Mouse (Mus musculus) retina, postnatal 7 days (tissue): ENCODE measurements around the gene Zfp697.
"Not testable (repeated sequence)": the region's sequence is repeated elsewhere in the genome, so short reads cannot be mapped to it uniquely, and the experiment has no call there.

Source experiments
- DNase-seq: peaks from one replicate; pipeline ENCODE4 v3.0.0-alpha.2; 2012; ENCODE audit warnings: low read depth, low spot score

Zfp697 gene

GRCm38 (mm10) chr3:98382246-98382939 lies at the start of gene Zfp697:
Zfp697 (plus strand) TSS chr3:98382461.
- DNase-seq = peak; percentile 41

DNA sequence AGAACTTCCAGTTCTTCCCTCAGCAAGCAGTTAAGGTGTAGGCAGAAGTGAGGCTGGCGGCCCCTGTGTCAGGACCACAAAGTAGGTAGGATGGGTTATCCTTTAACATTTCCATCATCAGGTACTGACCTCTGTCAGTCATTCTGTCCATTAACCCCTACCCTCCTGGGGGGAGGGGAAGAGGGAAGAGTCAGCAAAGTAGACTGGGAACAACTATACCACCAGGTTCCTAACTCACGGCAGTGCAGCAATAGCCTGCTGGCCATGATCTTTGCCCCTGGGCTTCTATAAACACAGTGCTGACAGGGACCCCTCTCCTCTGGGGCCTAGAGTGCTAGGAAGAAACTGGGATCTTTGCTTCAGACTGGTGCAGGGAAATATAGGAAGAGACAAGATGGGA lies 48.3 kb upstream of the Zfp697 start:
- no peak for DNase-seq

DNA sequence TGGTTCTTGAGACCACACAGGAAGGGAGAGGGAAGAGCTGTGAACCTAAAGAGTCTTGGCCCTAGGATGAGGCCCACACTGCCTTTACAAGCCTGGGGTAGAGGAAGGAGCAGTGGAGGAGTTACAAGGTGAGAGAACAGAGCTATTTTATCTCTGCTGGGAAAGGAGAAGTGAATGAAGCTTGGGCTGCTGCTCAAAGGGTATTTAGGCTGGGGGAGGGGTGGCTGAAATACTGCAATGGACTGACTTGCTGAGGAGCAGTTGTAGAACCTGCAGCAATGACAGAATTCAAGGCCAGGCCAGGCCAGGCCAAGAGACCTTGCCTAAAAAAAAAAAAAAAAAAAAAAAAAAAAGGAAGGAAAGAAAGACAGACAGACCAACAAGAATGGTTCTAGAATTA lies 46.9 kb upstream of the Zfp697 start:
- DNase-seq = no peak

- DNase-seq = no peak
Observed at GRCm38 (mm10) chr3:98335886-98336285, 46.4 kb upstream of the Zfp697 start.

DNA sequence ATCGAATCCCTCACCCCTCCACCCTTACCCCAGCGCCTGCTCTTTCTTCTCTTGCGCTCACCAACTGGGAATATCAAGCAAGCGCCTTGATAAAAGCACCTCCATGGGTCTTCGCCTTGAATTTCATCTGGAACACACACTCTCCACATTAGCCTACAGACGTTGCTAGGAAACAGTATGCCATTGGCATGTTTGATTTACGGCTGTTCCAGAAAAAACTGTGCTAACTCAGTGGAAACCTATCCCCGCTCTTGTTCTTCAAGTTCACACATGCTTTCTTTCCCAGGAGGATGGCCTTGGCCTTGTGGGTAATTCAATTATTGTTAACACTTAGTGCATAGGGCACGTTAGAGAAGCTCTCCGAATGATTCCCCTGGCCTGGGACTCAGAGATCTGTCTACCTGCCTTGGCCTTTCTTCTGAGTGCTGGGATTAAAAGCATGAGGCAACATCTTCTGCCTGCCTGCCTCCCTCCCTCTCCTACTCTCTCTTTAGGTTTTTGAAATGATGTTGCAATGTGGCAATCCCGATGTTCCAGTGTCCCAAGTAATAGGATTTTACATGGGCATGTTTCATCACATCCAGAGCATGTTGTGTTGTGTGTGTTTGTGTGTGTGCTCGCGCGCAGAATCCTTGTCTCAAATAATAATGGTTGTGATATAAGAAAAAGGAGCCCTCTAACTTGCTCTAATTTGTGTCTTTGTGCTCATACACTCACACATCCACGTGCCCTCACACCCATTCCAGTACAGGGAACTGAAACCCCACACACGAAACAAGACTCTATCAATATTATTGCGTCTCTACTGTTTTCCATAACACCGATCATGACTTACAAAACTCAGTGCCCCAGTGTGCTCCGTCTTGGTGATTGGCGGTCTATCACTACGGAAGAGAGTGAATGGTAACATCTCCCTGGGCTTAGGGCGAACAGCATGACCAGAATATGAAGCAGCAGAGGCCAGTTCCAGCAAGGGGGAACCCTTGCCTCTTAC lies 45.3 kb upstream of the Zfp697 start:
- DNase-seq = no peak

GRCm38 (mm10) chr3:98338584-98339041 lies 43.6 kb upstream of the Zfp697 start:
- no peak for DNase-seq

DNA sequence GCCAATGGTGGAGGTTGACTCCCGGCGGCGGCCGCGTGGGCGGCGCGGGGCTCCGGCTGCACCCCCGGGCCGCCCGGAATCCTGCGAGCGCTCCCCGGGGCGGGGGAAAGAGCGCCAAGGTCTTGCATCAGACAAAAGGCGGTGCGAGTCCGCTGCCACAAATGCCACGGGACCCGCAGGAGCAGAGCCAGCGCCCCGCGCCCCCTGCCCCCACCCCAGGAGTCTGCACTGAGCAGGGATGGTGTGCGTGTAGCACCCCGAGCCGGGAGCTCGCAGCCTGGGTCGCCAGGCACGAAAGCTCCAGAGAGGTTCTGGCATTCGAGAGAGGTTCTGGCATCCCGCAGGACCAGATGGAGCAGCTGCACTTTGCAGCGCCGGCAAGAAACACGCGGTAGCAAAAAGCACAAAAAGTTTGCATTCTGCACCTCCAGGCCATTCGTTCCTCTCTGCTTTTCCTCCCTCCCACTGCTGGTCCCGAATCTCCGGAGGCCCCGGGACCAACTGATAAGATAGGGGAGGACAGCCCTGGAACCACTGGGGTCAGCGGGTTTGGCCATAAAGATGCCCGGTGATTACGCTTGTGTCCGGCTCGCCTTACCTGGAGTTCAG lies 43.1 kb upstream of the Zfp697 start:
- no peak for DNase-seq

- DNase-seq = not testable (repeated sequence)
Observed at GRCm38 (mm10) chr3:98339706-98340109, 42.6 kb upstream of the Zfp697 start, which contains the start of gene Phgdh. Phgdh (minus strand) TSS chr3:98339990.

DNA sequence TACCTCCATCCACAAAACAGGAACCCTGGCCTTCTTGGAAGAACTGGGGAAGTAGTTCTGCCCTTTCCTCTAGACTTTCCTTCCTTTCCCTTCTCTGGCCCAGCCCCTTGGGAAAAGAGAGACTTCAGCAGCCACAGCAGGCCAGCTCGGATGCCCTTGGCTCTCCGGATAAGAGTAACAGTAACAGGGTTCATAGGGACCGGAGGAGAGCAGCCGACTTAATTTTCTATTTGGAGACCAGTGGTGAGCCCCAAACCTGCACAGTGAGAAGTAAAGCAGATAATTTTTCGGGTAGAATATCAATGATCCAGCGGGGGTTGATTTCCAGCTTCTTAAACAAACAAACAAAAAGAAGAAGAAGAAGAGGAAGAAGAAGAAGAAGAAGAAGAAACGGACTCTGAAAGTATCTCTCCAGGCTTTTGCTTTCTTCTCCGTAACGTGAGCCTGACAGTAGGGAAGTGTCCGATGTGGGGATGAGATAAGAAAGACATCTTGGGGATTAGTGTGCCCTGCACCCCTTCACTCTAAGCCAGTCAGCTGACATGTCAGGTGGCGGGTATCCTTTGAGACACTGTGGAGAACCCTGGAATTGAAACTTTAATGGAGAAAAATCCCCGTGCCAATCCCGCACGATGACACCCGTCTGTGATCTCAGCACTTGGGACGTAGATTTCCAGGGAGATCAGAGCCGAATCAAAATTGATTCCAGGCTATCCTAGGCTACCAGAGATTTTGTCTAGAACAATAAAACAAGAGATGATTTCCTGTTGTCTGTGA lies 41.3 kb upstream of the Zfp697 start:
- DNase-seq = no peak

DNA sequence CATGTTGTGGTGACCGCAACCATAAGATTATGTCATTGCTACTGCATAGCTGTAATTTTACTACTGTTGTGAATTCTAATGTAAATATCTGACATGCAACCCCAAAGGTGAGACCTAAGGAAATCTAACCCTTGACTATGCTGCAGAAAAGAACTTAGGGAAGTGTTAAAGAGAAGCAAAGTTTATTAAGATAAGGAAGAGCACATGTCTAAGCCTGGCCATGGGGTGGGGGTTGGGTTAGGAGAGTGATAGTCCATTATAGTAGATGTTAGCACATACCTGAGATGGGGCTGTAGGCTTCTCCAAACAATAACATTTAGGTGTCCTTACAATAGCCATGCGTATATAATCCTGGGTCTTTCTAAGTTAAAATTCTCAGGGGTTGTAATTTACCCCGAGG lies 39.0 kb upstream of the Zfp697 start:
- no peak for DNase-seq

GRCm38 (mm10) chr3:98348106-98348505 lies 34.2 kb upstream of the Zfp697 start:
- DNase-seq = no peak

DNA sequence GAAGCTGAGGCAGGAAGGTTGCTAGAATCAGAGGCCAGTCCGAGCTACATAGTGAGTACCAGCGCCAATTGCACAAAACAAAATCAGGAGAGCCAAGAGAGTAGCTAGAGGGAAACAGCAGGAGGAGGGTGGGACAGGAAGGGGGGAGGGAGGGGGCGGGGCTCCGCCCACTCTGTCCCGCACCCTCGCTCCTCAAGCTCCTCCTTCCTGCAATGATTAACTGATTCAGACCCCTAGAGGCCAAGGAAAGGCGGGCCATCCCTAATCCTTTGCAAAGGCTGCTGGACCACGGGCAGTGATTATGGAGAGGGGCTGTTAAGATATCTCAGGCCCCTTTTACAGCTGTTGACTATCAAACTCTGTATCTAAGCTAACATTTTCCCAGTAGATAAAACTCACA lies 33.6 kb upstream of the Zfp697 start:
- no peak for DNase-seq

DNA sequence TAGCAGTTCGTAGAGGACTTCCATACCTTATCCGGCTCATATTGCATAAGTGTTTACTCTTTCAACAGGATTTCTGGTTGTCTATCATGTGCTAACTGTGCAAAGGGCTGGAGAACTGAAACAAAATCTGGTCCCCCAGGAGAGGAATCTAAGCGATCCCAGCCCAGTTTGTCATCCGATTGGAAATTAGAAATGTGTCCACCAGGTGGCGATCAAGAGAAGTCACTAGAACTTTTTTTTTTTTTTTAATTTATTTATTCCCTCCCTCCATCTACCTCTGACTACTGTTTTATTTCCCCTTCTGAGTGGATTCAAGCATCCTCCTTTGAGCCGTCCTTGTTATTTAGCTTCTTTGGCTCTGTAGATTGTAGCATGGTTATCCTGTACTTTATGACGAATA lies 28.4 kb upstream of the Zfp697 start:
- peak; percentile 58 for DNase-seq

DNA sequence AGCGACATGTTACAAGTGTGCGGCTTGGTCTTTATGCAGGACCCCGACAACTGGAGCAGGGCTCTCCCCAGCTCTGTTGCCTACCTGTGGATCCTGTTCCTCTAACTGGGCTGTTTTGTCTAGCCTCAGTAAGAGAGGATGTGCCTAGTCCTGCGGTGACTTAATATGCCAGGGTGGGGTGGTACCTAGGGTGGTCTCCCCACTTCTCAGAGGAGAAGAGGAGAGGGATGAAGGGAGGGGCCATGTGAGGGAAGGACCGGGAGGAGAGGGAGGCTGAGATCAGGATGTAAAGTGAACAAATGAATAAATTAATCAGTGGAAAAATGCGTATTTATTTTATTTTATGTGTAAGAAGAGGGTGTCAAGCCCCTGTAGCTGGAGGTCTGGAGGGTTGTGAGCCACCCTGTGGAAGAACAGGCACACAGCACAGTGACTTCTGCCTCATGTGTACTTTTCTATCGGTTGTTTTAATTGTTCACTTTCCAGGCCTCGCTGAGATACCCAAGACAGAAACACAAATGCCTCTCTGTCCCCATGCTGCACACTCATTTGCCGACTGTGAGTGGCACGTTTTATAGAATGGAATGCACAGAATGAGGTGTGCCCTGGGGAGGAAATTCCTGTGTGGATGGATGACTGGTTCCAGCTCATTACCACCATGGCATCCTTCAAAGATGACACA lies 26.8 kb upstream of the Zfp697 start:
- DNase-seq = no peak

DNA sequence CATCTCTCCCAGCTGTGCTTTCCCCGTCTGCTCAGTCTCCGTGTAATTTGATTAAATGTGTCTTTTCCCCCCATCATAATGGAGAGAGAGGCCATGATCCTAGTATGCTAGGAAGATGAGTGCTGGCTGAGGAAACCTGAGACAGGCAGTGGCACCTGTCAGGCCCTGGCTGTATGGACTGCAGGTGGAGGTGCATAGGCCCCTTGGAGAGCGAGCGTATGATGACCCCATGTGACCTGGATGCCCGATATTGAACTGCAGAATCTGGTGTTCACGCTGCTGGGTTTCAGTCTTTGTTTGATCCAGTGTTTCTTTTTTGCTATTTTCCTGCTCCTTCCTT lies 26.3 kb upstream of the Zfp697 start:
- DNase-seq = no peak

- DNase-seq = no peak
Observed at GRCm38 (mm10) chr3:98356632-98357370, 25.5 kb upstream of the Zfp697 start.

- DNase-seq = no peak
Observed at GRCm38 (mm10) chr3:98362753-98363152, 19.5 kb upstream of the Zfp697 start.

DNA sequence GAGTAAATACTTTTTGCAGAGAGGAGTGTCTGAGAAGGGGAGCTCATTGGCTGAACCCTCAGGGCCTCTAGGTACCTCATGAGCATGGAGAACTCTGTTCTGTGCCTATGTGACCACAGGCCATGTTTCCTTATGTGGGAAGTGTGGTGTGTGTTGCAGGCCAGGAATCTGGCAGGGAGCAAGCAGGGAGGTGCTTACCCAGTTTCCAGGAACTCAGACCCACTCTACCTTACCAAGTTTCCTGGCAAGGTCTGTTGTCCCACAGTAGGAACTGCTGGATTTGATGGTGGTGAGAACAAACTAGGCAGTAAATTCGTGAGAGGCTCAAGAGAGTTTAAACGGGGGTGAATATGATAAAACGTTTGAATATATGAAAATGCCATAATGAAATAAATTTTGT lies 16.2 kb upstream of the Zfp697 start:
- no peak for DNase-seq

DNA sequence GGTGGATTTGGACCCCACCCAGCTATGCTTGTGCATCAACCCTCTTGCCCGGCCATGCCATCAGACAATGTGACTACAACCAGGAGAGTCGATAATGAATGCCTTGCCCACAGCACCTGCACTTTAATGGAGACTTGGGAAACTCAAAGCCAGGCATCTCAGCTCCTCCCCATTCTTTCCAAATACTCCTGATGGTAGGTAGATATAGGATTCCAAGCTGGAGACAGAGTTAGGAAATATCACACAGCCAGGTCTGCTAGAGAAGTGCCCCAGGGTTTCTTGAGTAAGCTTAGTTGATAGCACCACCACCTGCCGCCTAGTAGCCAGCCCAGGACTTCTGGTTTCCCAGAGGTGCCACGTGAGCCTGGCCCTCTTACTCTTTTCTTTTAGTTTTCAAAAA lies 15.4 kb upstream of the Zfp697 start:
- no peak for DNase-seq

DNA sequence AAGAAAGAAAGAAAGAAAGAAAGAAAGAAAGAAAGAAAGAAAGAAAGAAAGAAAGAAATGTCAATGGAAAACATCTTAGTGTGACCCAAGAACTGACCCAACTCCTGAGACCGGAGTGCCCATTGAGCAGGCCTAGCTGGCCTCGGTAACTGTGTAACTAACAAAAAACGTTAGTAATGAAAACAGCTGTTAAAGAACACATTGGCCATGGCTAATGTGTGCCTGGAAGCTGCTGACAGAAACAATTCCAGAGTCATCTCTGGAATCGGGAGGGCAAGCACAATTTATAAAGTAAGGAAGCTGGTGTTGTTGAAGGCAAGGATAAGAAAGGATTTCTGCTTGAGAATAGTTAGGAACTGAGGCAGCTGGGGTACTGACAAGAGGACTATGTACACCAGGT lies 14.0 kb upstream of the Zfp697 start:
- no peak for DNase-seq
